Mouse (Mus musculus): ENCODE measurements around the gene Odc1.

GRCm38 (mm10) chr12:17494809-17495208 lies 49.8 kb upstream of the Odc1 start:
- TF ChIP-seq TCF12 (IDR thresholded peaks at IDR 0.05; ENCODE audit: low read depth, low read length) (no peak), CTCF (conservative IDR thresholded peaks at IDR 0.05 in 1 of 2, IDR thresholded peaks at IDR 0.05 in 1 of 2; ENCODE audit: low read depth in 2 of 2, low read length in 2 of 2) (no peak), KAT2A (IDR thresholded peaks at IDR 0.05; ENCODE audit: insufficient replicate concordance, low read length) (no peak), JUND (conservative IDR thresholded peaks at IDR 0.05; ENCODE audit: low read depth, low read length) (no peak), POLR2A (IDR thresholded peaks at IDR 0.05; ENCODE audit: low read depth, low read length) (no peak), MAFK (IDR thresholded peaks at IDR 0.05; ENCODE audit: insufficient replicate concordance, low read length) (no peak), USF1 (IDR thresholded peaks at IDR 0.05; ENCODE audit: low read depth, low read length) (no peak), RCOR1 (conservative IDR thresholded peaks at IDR 0.05; ENCODE audit: low read depth, low read length) (no peak), MAZ (IDR thresholded peaks at IDR 0.05; ENCODE audit: low read depth, low read length) (no peak), CHD1 (IDR thresholded peaks at IDR 0.05; ENCODE audit: low read depth, low read length) (no peak), E2F4 (IDR thresholded peaks at IDR 0.05; ENCODE audit: insufficient replicate concordance, low read depth, low read length) (no peak)
